Mouse (Mus musculus) right cerebral cortex, postnatal 36 days (tissue): Measurements from ENCODE around the gene Gskip.

Source experiments
- DNase-seq, 2 experiments: peaks; one replicate each; pipeline ENCODE4 v3.0.0; 2022; ENCODE audit warnings: low spot score in 2 of 2, mixed read lengths in 1 of 2

Gskip gene

DNA sequence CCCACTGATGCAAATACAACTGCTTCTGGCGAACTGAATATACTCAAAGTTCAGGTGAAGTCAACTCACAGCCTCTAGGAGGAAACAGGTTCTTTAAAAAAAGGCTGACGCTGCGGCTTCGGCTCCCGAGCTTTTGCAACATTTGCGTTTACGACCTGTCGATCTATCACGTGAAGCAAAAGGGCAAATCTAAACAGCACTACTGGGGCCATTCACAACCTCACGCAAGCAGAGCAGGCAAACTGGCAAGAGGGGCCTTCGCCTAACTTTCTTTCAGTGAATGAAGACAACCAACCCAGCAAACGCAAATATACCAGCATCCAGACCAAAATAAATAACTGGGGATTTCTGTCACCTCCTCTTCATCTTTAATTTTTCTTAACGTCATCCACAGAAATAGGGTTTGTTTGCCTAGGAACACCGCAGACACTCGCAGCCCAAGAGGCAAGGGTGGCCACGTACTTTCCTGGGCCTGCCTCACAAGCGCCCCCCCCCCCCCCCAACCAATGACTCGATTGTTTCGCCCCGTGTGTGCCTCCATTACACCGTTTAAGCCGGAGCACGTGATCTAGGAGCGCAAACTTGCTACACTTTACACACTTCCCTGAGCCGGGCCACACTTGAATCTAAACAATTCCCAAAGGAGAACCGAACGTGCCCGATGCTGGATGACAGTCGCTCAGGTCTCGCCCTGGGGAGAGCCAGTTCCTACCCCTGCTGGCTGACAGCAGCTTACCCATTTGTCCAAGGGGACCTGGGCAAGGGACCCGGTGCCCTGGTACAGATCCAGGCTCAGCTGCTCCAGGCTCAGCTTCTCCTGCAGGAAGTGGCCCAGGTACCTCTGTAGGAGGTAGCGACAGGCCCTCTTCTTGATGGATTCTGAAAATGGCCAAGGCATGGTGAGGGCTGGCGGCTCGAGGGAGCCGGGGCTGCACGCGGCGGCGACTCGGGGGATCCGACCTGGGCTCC lies at the start of gene Gskip:
Gskip (plus strand) TSS at position 897 of the 969 bp plus-strand sequence.
- DNase-seq = peak in 1 of 2 experiments; percentile 25

GRCm38 (mm10) chr12:105636551-105636950 lies 48.1 kb upstream of the Gskip start:
- DNase-seq = no peak

DNA sequence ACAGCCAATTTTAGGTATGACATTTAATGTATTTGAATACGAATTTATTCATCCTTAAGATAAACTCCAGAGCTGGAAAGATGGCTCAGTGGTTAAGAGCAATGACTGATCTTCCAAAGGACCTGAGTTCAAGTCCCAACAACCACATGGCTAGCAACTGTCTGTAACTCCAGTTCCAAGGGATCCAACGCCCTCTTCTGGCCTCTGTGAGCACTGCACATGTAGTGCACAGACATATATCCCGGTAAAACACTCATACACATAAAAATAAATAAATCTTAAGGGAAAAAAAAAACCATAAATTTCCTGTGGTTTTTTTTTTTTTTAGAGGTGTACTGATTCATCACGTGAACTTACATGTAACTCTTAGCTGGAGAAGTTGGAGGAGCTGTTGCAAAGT lies 47.1 kb upstream of the Gskip start:
- DNase-seq = no peak

DNA sequence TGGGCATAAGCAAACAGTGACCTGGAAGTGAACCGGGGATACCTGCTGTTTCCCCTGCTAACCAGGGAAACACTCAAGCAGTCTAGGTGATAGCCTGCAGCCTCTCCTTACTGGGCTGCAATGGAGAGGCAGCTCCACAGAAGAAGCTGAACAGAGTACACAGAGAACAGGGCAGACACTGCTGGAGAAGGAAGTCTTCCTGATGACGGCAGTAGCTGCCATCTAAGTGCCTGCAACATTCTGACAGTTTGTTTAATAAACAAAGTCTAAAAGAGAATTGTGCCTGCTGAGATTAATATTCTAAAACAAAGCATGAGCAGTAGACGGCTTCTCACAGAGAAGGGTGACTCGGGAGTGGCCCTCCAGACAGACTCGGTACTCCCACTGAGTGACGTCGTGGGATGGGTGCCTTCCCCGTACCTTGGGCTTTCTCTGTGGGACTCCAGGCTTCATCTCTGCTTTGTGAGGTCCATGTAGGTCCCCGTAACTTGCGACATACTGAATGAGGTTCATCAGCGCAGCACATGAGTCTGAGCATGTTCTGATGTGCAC lies 41.8 kb upstream of the Gskip start:
- no peak for DNase-seq

DNA sequence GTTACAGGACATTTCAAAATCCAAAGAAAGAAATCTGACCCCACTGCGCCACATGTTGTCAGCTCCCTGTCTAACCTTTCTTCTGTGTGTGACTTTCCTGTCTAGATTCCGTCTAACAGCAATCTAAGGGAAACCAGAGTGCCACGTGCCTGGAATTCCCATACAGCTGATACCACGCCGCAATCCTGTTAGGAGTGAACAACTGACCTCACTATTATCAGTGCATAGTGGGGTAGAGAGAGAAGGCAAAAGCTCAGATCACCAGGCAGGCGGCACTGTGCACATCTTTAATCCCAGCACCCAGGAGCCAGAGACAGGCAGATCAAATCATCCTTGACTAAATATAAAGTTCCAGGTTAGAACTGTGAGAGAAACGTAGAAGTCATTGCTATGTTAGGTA lies 28.8 kb upstream of the Gskip start:
- no peak for DNase-seq

- no peak for DNase-seq
Observed at GRCm38 (mm10) chr12:105676274-105676673, 8.4 kb upstream of the Gskip start.

DNA sequence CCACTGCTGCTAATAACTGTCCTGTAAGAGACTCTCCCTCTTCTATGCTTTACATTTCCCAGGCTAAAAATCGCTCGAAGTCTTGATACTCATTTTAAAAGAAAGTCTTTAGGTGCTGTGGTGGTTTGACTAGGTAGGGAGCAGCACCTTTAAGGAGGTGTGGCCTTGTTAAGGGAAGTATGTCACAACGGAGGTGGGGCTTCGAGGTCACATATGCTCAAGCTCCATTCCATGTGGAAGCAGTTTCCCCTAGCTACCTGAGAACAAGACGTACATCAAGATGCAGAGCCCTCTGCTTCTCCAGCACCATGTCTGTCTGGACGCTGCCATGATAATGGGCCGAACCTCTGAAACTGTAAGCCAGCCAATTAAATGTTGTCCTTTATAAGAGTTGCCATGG lies 6.4 kb upstream of the Gskip start:
- DNase-seq = no peak

GRCm38 (mm10) chr12:105678762-105679161 lies 5.9 kb upstream of the Gskip start:
- no peak for DNase-seq

DNA sequence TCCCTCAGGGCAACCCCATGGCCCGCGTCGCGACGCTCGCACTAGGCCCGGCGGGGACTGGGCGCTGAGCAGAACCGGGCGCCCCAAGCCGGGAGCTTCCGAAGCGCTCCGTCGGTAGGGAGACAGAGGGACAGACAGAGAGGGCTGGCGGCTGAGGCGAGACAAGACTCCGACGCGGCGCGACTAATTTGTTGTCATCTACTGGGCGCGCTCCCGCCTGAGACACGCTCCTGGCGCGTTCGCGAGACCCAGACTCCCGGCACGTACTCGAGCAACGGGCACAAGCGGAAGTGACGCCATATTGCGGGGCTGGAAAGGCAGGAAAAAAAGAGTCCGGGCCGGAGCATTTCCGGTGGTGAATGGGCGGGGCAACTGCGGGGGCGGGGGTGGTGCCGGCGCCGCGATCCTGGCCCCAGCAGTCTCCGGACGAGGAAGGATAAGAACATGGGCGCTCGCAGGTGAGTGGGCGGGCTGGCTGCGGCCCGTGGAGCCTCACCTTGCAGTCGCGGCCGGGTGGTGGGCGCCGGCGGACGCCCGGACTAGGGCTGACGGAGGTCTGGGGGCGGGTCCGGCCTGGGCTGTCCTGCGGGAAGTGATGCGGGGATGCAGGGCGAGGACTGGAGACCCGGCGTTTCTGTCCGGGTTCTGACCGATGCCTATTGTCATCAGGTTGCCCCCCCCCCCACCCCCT lies 517 bp downstream of the Gskip start, which contains the start of gene Atg2b:
Atg2b (minus strand) TSS at position 211 of the 691 bp plus-strand sequence.
- DNase-seq = peak; percentile 94 to 96

DNA sequence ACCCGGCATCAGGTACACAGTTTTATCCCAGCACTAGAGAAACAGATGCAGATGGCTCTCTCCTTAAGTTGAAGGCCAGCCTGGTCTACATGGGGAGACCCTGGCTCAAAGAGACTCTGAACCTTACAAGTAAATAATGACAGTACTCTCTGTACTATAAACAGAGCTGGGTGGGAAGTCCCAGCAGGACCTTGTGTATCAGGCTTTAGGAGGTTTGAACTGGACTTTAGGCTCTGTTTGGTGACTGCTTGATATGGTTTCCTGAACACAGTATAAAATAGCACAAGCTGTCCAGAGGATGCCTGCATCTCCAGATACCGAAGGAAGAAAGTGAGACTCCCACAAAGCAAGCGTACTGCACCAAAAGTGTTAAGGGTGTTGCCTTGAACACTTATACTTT lies 2.2 kb downstream of the Gskip start:
- DNase-seq = no peak

- no peak for DNase-seq
Observed at GRCm38 (mm10) chr12:105687416-105687815, 2.8 kb downstream of the Gskip start.

GRCm38 (mm10) chr12:105688546-105688945 lies 3.9 kb downstream of the Gskip start:
- no peak for DNase-seq

GRCm38 (mm10) chr12:105689435-105689834 lies 4.8 kb downstream of the Gskip start:
- no peak for DNase-seq

- DNase-seq = no peak
Observed at GRCm38 (mm10) chr12:105694021-105694420, 9.4 kb downstream of the Gskip start.

DNA sequence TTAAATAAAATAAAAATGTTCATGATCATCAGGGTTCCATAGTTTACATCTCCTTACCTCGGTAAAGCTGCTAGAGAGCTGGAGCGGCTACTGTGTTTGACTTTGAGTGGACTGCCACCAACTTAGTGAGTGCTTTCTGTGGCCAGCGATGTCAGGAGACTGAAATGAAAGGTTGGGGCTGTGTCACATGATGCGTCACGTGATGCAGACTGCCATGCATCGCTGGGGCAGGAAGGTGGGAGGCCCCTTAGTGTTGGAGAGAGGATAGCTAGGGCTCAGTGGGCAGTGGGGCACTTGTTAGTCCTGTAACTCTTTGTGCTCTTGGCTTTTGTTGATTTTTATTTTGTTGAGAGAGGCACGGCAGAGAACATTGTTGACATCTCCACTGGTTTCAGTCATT lies 11.2 kb downstream of the Gskip start:
- DNase-seq = no peak

DNA sequence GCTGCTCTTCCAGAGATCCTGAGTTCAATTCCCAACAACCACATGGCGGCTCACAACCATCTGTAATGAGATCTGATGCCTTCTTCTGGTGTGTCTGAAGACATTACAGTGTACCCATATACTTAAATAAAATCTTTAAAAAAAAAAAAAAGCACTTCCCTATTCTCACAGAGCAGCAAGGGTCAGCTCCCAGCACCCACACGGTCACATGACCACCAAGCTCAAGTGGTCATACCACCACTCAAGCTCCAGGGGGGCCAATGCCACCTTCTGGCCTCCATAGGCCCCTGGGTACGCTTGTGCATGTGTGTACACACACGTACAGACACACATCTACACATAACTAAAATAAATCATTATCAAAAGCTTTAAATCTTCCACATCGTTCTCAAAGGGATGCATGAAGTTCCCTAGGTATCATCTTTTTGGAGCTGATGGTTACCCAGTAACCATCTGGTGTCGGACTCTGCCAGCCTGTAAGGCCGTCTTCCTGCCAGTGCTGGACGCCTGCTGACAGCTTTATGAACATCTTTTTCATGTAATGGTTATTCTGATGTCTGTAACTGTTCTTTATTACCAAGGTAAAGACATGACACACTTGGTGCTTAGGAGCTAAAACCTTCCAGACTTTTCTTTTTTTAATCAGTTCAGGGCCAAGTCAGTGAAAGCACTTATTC lies 12.6 kb downstream of the Gskip start:
- DNase-seq = no peak

DNA sequence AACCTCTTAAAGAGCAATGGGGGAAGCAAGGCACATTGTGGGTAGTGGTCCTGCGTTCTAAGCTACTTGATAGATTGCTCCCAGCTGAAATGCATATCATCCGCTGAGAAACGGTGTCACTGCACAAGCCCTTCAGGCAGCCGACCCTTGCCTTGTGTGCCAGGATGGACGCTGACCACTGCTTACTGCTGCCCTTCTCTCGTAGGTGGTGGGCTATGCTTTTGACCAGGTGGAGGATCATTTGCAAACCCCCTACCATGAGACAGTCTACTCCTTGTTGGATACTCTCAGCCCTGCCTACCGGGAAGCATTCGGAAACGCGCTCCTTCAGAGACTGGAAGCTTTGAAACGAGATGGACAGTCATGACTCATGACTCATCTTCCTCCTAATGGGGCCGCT lies 15.8 kb downstream of the Gskip start:
- DNase-seq = no peak

DNA sequence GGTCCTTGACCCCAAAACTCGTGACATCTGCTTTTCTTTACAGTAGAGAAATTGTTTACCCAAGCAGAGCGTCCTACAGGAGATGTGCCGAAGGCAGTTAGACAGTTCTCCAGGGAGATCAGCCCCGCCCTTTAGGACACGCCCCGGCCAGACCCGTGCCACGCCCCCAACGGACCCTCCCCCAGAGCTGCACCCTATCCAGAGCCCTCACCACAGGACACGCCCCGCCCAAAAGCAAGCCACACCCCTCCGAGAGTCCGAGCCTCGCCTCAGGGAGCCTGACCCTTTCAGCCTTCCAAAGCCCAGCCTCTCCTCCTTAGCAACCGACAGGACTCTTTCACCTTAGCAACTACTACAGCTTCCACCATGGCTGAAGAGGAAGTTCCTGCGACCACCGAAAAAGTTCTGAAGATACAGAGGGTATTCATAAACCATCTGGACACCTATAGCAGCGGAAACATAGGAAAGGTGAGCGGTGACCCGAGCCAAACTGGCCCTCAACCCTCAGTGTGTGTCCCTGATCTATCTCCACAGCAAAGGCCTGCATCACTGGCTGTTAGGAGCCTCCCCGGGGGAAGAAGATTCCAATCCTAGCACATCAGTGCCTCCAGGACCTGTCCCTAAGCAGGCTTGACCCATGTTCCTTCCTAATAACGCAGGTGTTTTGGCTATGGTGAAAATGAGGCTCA lies 21.3 kb downstream of the Gskip start, which contains the start of gene Ak7:
Ak7 (plus strand) TSS at position 178 of the 689 bp plus-strand sequence.
- DNase-seq = no peak

DNA sequence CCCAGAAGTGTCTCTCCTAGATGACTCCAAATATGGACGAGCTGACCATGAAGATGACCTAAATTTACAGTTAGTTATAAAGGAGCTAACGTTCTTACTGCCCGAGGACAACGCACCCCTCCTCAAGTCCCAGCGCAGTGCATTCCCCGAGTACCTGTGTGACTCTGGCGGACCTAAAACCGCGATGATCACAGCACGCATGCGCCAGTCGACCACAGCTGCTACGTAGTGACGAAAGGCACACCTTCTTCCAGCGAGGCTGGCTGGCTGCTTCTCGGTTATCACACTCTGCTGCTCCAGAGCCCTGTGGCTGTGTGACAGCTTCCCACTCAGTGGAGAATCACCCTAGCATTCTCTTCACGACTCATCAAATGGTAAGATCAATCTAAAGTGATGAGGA lies 34.0 kb downstream of the Gskip start:
- peak; percentile 44 to 59 for DNase-seq

DNA sequence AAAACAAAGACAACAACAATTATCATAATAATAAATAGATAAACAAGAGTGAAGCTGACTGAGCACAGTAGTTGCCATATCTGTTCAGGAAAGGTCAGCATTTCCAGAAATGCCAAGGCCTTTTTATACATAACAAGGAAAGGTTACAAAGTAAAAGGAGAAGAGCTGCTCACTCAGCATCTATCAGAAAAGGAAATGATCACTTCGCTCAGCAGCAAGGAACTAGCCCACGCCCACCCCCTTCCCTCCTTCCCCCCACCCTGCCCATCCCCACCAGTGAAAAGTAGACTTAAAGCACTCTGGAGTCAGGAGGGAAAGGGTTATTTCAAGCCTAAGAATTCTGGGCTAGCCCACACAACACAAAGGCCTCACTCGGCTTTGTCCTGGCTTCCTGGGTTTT lies 35.6 kb downstream of the Gskip start:
- no peak for DNase-seq

DNA sequence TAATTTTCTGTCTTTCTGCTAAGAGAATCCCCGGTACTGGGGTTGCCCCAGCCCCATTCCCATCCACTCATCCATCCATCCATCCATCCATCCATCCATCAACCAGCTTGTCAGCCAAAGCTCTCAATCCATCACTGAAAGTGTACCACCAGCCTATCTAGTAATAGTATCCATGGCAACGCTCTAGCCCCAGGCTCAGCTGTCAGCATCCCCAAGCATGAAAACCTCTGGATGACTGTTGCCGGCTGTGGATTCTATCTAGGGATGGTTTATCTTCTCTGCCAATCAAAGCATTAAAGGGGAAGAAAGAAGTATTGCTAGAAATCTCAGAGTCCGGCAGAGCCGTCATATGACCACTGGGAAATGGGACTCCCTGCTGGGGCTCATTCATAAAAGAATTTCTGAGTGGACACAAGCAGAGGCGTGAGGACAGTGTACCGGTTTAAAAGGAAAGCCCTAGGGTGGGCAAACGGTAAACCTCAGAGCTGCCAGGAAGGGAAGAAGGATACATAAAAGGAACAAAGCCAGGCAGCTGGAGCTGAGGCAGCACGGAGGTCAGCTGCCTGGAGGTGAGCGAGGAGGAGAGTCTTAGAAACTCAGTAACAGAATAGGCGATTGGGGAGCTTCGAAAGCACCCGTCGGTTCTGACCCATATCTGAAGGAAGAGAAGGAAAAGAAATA lies 37.0 kb downstream of the Gskip start:
- DNase-seq = no peak
